Mouse (Mus musculus) cerebellum, adult 2 months (tissue): Measurements from ENCODE around the gene 2310022B05Rik.

Experiments
- CTCF ChIP-seq: fragments of 200-500 bp; IDR thresholded peaks from 2 replicates; pipeline ENCODE4 v1.5.1; 2011; ENCODE audit warnings: low read depth, mild to moderate bottlenecking, control low read depth, low read length, moderate library complexity, borderline replicate concordance; ENCODE audit not compliant: insufficient read depth
- POLR2A ChIP-seq: fragments of 200-500 bp; IDR thresholded peaks from 2 replicates; pipeline ENCODE4 v1.6.1; 2011; ENCODE audit warnings: low read length, control low read depth, borderline replicate concordance; ENCODE audit not compliant: insufficient read depth

DNA sequence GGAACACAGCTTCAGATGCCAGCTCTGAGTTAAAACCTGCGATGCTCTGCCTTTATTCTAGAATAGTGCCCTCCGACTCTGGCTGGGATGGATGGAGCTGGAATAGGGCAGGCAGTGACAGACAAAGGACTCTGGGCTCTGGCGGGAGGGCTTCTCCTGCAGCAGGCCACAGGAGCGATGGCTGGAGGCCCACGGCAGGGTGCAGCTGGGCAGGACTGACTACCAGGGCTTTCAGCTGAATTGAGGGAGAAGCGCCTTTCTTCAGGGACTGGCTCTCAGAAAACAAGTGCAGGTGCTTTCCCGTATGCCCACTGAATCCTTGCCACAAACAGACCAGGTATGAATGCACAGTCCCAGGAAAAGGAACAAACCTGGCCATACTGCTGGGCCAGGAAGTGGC, 13.9 kb upstream of the 2310022B05Rik start:
- TF ChIP-seq POLR2A, result no peak
- no peak for TF ChIP-seq CTCF
